Mouse (Mus musculus) kidney, embryonic 14.5 days (tissue): ENCODE measurements around the gene Yars2. TPM values are rescaled to one million over a fixed set of nuclear protein-coding genes. Genes with fewer than 3 reads are reported as not detected.
"Not testable (repeated sequence)": the region's sequence is repeated elsewhere in the genome, so short reads cannot be mapped to it uniquely, and the experiment has no call there.

Experiments used
- ATAC-seq: fragments of 200-750 bp; cut with Nextera tagmentation; 2 replicates; pipeline ENCODE4 v1.8.0; 2017; ENCODE audit warnings: moderate number of reproducible peaks, mild to moderate bottlenecking, moderate TSS enrichment, moderate library complexity; ENCODE audit not compliant: low FRiP score, low TSS enrichment
- H3K27ac ChIP-seq: fragments of 300-500 bp; sonication (generic); 2 replicates; pipeline ENCODE4 v1.5.1; 2014; ENCODE audit warnings: low read depth, mild to moderate bottlenecking, low read length, moderate library complexity, mixed read lengths
- H3K27me3 ChIP-seq: fragments of 300-500 bp; sonication (generic); 2 replicates; pipeline ENCODE4 v1.6.1; 2014; ENCODE audit warnings: mild to moderate bottlenecking, low read length; ENCODE audit not compliant: control insufficient read depth, insufficient read depth
- H3K36me3 ChIP-seq: fragments of 300-500 bp; sonication (generic); 2 replicates; pipeline ENCODE4 v1.6.1; 2014; ENCODE audit warnings: low read length, mixed read lengths; ENCODE audit not compliant: control insufficient read depth, insufficient read depth
- H3K4me1 ChIP-seq: fragments of 300-500 bp; sonication (generic); 2 replicates; pipeline ENCODE4 v1.6.1; 2014; ENCODE audit warnings: low read length, mixed read lengths; ENCODE audit not compliant: control insufficient read depth, insufficient read depth
- H3K4me2 ChIP-seq: fragments of 300-500 bp; sonication (generic); replicated peaks from 2 replicates; pipeline ENCODE4 v1.6.1; 2014; ENCODE audit warnings: low read depth, mild to moderate bottlenecking, low read length
- H3K4me3 ChIP-seq: fragments of 300-500 bp; sonication (generic); 2 replicates; pipeline ENCODE4 v1.5.1; 2014; ENCODE audit warnings: mild to moderate bottlenecking, low read length
- H3K9ac ChIP-seq: fragments of 300-500 bp; sonication (generic); 2 replicates; pipeline ENCODE4 v1.6.1; 2014; ENCODE audit warnings: low read depth, mild to moderate bottlenecking, low read length, moderate library complexity
- H3K9me3 ChIP-seq: fragments of 300-500 bp; sonication (generic); 2 replicates; pipeline ENCODE4 v1.6.1; 2016; ENCODE audit warnings: low read length; ENCODE audit not compliant: control insufficient read depth
- WGBS: fragments of 180-500 bp; shearing (Covaris S2); extraction: QIAGEN DNeasy Blood & Tissue Kit; methylation state at CpG from one replicate; pipeline ENCODE4 v1.1.7; 2014; 5-methylcytosine and 5-hydroxymethylcytosine counted together
- polyA plus RNA-seq: library from polyadenylated mRNA; unstranded; fragments of >200 nt; fragmentation: Nextera tagmentation; extraction: Ambion mirVana; gene quantifications from 2 replicates; pipeline ENCODE4 v1.2.1, GENCODE M21; 2014

Gene Yars2
- polyA plus RNA-seq, 1 experiment from 2014 or later, result 52.0 TPM

GRCm38 (mm10) chr16:16273752-16274151 is 29.0 kb upstream of the Yars2 start:
- ATAC-seq, result no peak

DNA sequence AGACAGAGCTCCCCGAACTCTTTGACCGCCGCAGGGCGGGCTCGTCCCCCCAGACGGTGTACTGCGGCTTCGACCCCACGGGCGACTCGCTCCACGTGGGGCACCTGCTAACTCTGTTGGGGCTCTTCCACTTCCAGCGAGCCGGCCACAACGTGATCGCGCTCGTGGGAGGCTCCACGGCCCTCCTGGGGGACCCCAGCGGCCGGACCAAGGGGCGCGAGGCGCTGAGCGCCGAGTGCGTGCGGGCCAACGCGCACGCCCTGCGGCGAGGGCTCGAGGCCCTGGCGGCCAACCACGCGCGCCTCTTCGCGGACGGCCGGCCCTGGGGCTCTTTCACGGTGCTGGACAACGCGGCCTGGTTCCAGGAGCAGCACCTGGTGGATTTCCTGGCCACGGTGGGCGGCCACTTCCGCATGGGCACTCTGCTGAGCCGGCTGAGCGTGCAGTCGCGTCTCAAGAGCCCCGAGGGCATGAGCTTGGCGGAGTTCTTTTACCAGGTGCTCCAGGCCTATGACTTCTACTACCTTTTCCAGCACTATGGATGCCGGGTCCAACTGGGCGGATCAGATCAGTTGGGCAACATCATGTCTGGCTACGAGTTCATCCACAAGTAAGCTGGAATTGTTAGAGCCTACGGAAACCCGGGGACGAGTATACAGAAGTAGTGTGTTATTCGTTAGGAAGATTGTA is 518 bp downstream of the Yars2 start:
- peak; percentile 72 for ATAC-seq
- peak overlapping the region; percentile 97 for H3K4me3 ChIP-seq

More at GRCm38 (mm10) chr16:16273752-16274151, 29.0 kb upstream of the Yars2 start:
- Histone ChIP-seq H3K36me3 (no peaks in the 10 kb centered on the region), H3K4me1 (no peaks in the 10 kb centered on the region), H3K9ac (no peak overlapping the region), H3K4me2 (no peak overlapping the region), H3K4me3 (no peak overlapping the region), H3K27ac (no peak overlapping the region), H3K27me3 (no peaks in the 10 kb centered on the region), H3K9me3 (no peaks in the 10 kb centered on the region)
- 81% methylated on average over 6 of the region's 6 CpGs for WGBS

DNA sequence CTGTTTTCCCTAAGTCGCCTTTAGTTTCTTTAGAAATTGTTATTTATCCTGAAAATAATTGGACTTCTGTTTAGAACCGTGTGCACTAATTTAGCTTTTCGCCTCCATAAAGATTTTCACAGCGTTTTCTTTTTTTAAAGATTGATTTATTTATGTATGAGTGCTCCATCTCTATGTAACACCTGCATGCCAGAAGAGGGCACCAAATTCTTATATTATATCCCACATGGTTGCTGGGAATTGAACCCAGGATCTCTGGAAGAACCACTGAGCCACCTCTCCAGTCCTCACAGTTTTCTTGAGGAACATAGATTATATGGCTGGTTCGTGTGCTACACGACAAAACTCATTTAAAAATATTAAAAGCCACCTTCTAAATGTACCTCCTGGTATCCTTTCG is 1.1 kb downstream of the Yars2 start:
- ATAC-seq, result no peak
- H3K4me2 ChIP-seq, result peak overlapping the region; percentile 74
- peaks cover 27% of the 10 kb centered on the region for H3K36me3 ChIP-seq
- no peaks in the 10 kb centered on the region for H3K9me3 ChIP-seq
- H3K27me3 ChIP-seq, result no peaks in the 10 kb centered on the region
- H3K4me3 ChIP-seq, result peak overlapping the region; percentile 97
- peaks cover 16% of the 10 kb centered on the region for H3K4me1 ChIP-seq
- H3K27ac ChIP-seq, result no peak overlapping the region; the same call in 1 of the 2 replicates
- 18% methylated on average over 7 of the region's 7 CpGs for WGBS
- peak overlapping the region; percentile 91; the same call in 1 of the 2 replicates for H3K9ac ChIP-seq

More for the DNA sequence above, 518 bp downstream of the Yars2 start:
- no peaks in the 10 kb centered on the region for H3K9me3 ChIP-seq
- H3K36me3 ChIP-seq, result peaks cover 24% of the 10 kb centered on the region
- H3K4me2 ChIP-seq, result peak overlapping the region; percentile 74
- no peaks in the 10 kb centered on the region for H3K27me3 ChIP-seq
- H3K9ac ChIP-seq, result peak overlapping the region; percentile 91
- peak overlapping the region; percentile 95 for H3K27ac ChIP-seq
- peaks cover 16% of the 10 kb centered on the region for H3K4me1 ChIP-seq
- under 1% methylated on average over 60 of the region's 61 CpGs for WGBS

GRCm38 (mm10) chr16:16311319-16311718 is 8.6 kb downstream of the Yars2 start:
- Histone ChIP-seq H3K9me3 (no peaks in the 10 kb centered on the region), H3K9ac (no peak overlapping the region), H3K4me2 (no peak overlapping the region), H3K4me3 (no peak overlapping the region), H3K27me3 (no peaks in the 10 kb centered on the region), H3K27ac (no peak overlapping the region), H3K4me1 (no peaks in the 10 kb centered on the region), H3K36me3 (peaks cover 71% of the 10 kb centered on the region)
- ATAC-seq, result no peak
- WGBS, result 85% methylated on average over 5 of the region's 5 CpGs

- no peak overlapping the region for H3K9ac ChIP-seq
- WGBS, result 87% methylated on average over 5 of the region's 5 CpGs
- H3K36me3 ChIP-seq, result peaks cover 45% of the 10 kb centered on the region
- ATAC-seq, result no peak
- H3K27me3 ChIP-seq, result no peaks in the 10 kb centered on the region
- H3K4me1 ChIP-seq, result no peaks in the 10 kb centered on the region
- no peak overlapping the region for H3K27ac ChIP-seq
- H3K4me2 ChIP-seq, result no peak overlapping the region
- no peaks in the 10 kb centered on the region for H3K9me3 ChIP-seq
- no peak overlapping the region for H3K4me3 ChIP-seq
Observed at GRCm38 (mm10) chr16:16325775-16326336, 23.1 kb downstream of the Yars2 start.

GRCm38 (mm10) chr16:16346420-16346819 is 43.7 kb downstream of the Yars2 start:
- peaks cover 10% of the 10 kb centered on the region for H3K36me3 ChIP-seq
- no peaks in the 10 kb centered on the region for H3K9me3 ChIP-seq
- no peaks in the 10 kb centered on the region for H3K4me1 ChIP-seq
- H3K27me3 ChIP-seq, result no peaks in the 10 kb centered on the region
- no peak overlapping the region for H3K27ac ChIP-seq
- no peak overlapping the region for H3K4me3 ChIP-seq
- ATAC-seq, result no peak
- 89% methylated on average over 5 of the region's 5 CpGs for WGBS
- no peak overlapping the region for H3K4me2 ChIP-seq
- no peak overlapping the region for H3K9ac ChIP-seq

DNA sequence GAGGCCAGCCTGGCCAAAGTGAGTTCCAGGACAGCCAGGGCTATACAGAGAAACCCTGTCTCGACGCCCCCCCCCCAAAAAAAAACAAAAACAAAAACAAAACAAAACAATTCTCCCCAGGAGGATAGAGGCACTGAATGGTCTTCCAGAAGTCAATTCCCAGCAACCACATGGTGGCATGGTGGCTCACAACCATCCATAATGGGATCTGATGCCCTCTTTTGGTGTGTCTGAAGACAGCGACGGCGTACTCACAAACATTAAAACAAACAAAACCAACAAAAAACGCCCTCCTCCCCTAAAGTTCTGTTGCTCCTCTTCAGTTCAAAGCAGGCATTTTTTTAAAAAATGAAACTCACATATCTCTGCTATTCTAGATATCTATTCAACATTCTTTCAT is 55.1 kb downstream of the Yars2 start:
- Histone ChIP-seq H3K4me1 (peaks cover 7% of the 10 kb centered on the region), H3K4me3 (peak overlapping the region; percentile 70), H3K27me3 (no peaks in the 10 kb centered on the region), H3K36me3 (no peaks in the 10 kb centered on the region), H3K9ac (peak overlapping the region; percentile 80), H3K27ac (peak overlapping the region; percentile 83; the same call in 1 of the 2 replicates), H3K9me3 (no peaks in the 10 kb centered on the region; the same call in 1 of the 2 replicates), H3K4me2 (peak overlapping the region; percentile 68)
- no peak for ATAC-seq
- 8% methylated on average over 6 of the region's 6 CpGs for WGBS

DNA sequence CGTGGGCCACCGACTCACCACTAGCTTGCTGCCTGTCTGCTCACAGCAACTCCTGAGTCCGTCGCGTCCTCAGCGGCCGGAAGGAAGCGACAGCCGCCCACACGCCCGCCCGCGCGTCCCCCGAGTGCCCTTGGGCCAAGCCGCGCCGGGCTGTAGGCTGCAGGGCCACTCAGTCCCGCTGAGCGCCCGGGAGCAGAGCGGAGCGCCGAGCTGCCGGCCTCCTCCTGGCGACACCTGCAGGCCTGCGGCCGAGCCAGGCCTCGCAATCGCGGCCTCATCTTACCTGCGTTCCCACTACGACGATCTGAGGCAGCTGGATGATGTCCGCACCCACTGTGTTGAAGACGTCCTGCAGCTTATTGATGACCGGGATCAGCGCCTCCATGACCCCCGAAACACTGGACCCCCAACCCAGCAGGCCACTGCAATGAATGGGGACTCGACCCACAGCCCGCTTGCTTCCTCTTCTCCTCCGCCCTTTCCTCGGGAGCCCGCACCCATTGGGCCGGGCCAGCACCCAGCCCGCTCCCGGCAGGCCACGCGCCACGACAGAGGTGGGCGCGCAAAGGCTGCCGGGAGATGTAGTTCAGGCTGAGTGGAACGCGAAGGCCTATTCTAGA is 55.8 kb downstream of the Yars2 start, which contains the start of gene Dnm1l:
Gene Dnm1l, minus strand, starts transcription at position 479 of the 620 bp plus-strand sequence.
- Histone ChIP-seq H3K27me3 (no peaks in the 10 kb centered on the region), H3K4me3 (peak within 1 kb of the TSS; percentile 70), H3K9me3 (no peaks in the 10 kb centered on the region; the same call in 1 of the 2 replicates), H3K27ac (peak within 1 kb of the TSS; percentile 83), H3K36me3 (no peaks in the 10 kb centered on the region), H3K4me1 (peaks cover 7% of the 10 kb centered on the region), H3K9ac (peak within 1 kb of the TSS; percentile 80), H3K4me2 (peak within 1 kb of the TSS; percentile 68)
- under 1% methylated on average over 55 of the region's 55 CpGs for WGBS
- peak; percentile 100 for ATAC-seq

GRCm38 (mm10) chr16:16359101-16359482 is 56.3 kb downstream of the Yars2 start:
- H3K27ac ChIP-seq, H3K27me3 ChIP-seq, H3K9me3 ChIP-seq, H3K4me1 ChIP-seq, H3K36me3 ChIP-seq, ATAC-seq: not testable (repeated sequence)
- WGBS, result 56% methylated on average over 9 of the region's 9 CpGs
- peak overlapping the region; percentile 68 for H3K4me2 ChIP-seq
- H3K9ac ChIP-seq, result peak overlapping the region; percentile 80; the same call in 1 of the 2 replicates
- peak overlapping the region; percentile 70 for H3K4me3 ChIP-seq
